Mouse (Mus musculus): ENCODE data around the gene Prx.

The Prx gene

GRCm38 (mm10) chr7:27499036-27499435 lies at the start of gene Prx:
Gene Prx, plus strand, starts transcription at chr7:27499324.
- no peak for DNase-seq (ENCODE audit: low spot score in 2 of 2)

- DNase-seq (ENCODE audit: low spot score in 2 of 2) = peak; percentile 44 to 60
These were observed 47.8 kb upstream of the Prx start for GRCm38 (mm10) chr7:27451359-27451758.

- DNase-seq (ENCODE audit: low spot score in 2 of 2) = no peak
These were observed 46.8 kb upstream of the Prx start for GRCm38 (mm10) chr7:27452206-27452770.

- peak; percentile 62 to 75 for DNase-seq (ENCODE audit: low spot score in 2 of 2)
These were observed 44.5 kb upstream of the Prx start for GRCm38 (mm10) chr7:27454461-27455121.

- no peak for DNase-seq (ENCODE audit: low spot score in 2 of 2)
These were observed 43.9 kb upstream of the Prx start for GRCm38 (mm10) chr7:27455273-27455672.

- no peak for DNase-seq (ENCODE audit: low spot score in 2 of 2)
These were observed 40.5 kb upstream of the Prx start for GRCm38 (mm10) chr7:27458614-27459013.

- no peak for DNase-seq (ENCODE audit: low spot score in 2 of 2)
These were observed 39.5 kb upstream of the Prx start for GRCm38 (mm10) chr7:27459640-27460039.

GRCm38 (mm10) chr7:27460477-27460876 lies 38.6 kb upstream of the Prx start:
- no peak for DNase-seq (ENCODE audit: low spot score in 2 of 2)

GRCm38 (mm10) chr7:27467648-27468047 lies 31.5 kb upstream of the Prx start:
- DNase-seq (ENCODE audit: low spot score in 2 of 2) = no peak

- no peak for DNase-seq (ENCODE audit: low spot score in 2 of 2)
These were observed 27.6 kb upstream of the Prx start for GRCm38 (mm10) chr7:27471390-27472120.

- peak; percentile 26 to 48 for DNase-seq (ENCODE audit: low spot score in 2 of 2)
These were observed 26.5 kb upstream of the Prx start for GRCm38 (mm10) chr7:27472596-27472995.

GRCm38 (mm10) chr7:27473156-27473834 lies 25.8 kb upstream of the Prx start, which contains the start of gene Sertad3:
Gene Sertad3, plus strand, starts transcription at chr7:27473768.
- peak; percentile 98 for DNase-seq (ENCODE audit: low spot score in 2 of 2)

- no peak for DNase-seq (ENCODE audit: low spot score in 2 of 2)
These were observed 25.2 kb upstream of the Prx start for GRCm38 (mm10) chr7:27473835-27474489.

GRCm38 (mm10) chr7:27474490-27474954 lies 24.6 kb upstream of the Prx start:
- DNase-seq (ENCODE audit: low spot score in 2 of 2) = peak; percentile 99

GRCm38 (mm10) chr7:27475596-27475995 lies 23.5 kb upstream of the Prx start:
- DNase-seq (ENCODE audit: low spot score in 2 of 2) = no peak

GRCm38 (mm10) chr7:27476098-27476635 lies 23.0 kb upstream of the Prx start:
- no peak for DNase-seq (ENCODE audit: low spot score in 2 of 2)

- DNase-seq (ENCODE audit: low spot score in 2 of 2) = no peak
These were observed 20.6 kb upstream of the Prx start for GRCm38 (mm10) chr7:27478561-27478960.

- no peak for DNase-seq (ENCODE audit: low spot score in 2 of 2)
These were observed 19.4 kb upstream of the Prx start for GRCm38 (mm10) chr7:27479750-27480149.

- DNase-seq (ENCODE audit: low spot score in 2 of 2) = no peak
These were observed 18.6 kb upstream of the Prx start for GRCm38 (mm10) chr7:27480506-27480905.

GRCm38 (mm10) chr7:27480927-27481626 lies 18.0 kb upstream of the Prx start:
- DNase-seq (ENCODE audit: low spot score in 2 of 2) = no peak

GRCm38 (mm10) chr7:27481627-27481969 lies 17.5 kb upstream of the Prx start:
- DNase-seq (ENCODE audit: low spot score in 2 of 2) = peak; percentile 82
